Mouse (Mus musculus) MEL (cell line): ENCODE data around the gene Ssx2ip.

Experiments
- CTCF ChIP-seq, 3 experiments: IDR thresholded peaks in 2 of 3; conservative IDR thresholded peaks in 1 of 3; 2 replicates each; pipeline ENCODE4 v1.5.1; 2011 to 2012; ENCODE audit warnings: low read length in 3 of 3, low read depth in 2 of 3, mild to moderate bottlenecking in 2 of 3, improper control_type of control experiment in 1 of 3, inconsistent platforms in 1 of 3, mixed read lengths in 1 of 3, moderate library complexity in 1 of 3; ENCODE audit not compliant: control insufficient read depth in 1 of 3, insufficient read depth in 1 of 3, poor library complexity in 1 of 3, severe bottlenecking in 1 of 3
- E2F4 ChIP-seq: IDR thresholded peaks from 2 replicates; pipeline ENCODE4 v1.6.1; 2011; ENCODE audit warnings: low read depth, low read length, improper control_type of control experiment, borderline replicate concordance
- JUND ChIP-seq: IDR thresholded peaks from 2 replicates; pipeline ENCODE4 v1.6.1; 2011; ENCODE audit warnings: low read depth, mild to moderate bottlenecking, improper control_type of control experiment, low read length
- MAX ChIP-seq: IDR thresholded peaks from 2 replicates; pipeline ENCODE4 v1.6.1; 2011; ENCODE audit warnings: low read length, improper control_type of control experiment
- NRF1 ChIP-seq: IDR thresholded peaks from 2 replicates; pipeline ENCODE4 v1.6.1; 2014; ENCODE audit warnings: low read depth, mild to moderate bottlenecking, inconsistent platforms, low read length, improper control_type of control experiment, moderate library complexity; ENCODE audit not compliant: poor library complexity, insufficient read depth, severe bottlenecking
- POLR2A ChIP-seq, 2 experiments: IDR thresholded peaks; 2 replicates each; pipeline ENCODE4 v1.6.1; 2011 to 2012; ENCODE audit warnings: low read length in 2 of 2, mild to moderate bottlenecking in 2 of 2, control low read depth in 1 of 2, improper control_type of control experiment in 1 of 2, low read depth in 1 of 2, moderate library complexity in 1 of 2; ENCODE audit not compliant: control insufficient read depth in 1 of 2, insufficient read depth in 1 of 2, poor library complexity in 1 of 2
- UBTF ChIP-seq: IDR thresholded peaks from 2 replicates; pipeline ENCODE4 v1.6.1; 2012; ENCODE audit warnings: low read depth, mild to moderate bottlenecking, inconsistent platforms, low read length, improper control_type of control experiment, moderate library complexity, borderline replicate concordance; ENCODE audit not compliant: insufficient read depth
- USF1 ChIP-seq: IDR thresholded peaks from 2 replicates; pipeline ENCODE4 v1.6.1; 2014; ENCODE audit warnings: low read depth, mild to moderate bottlenecking, inconsistent platforms, low read length, improper control_type of control experiment, moderate library complexity

DNA sequence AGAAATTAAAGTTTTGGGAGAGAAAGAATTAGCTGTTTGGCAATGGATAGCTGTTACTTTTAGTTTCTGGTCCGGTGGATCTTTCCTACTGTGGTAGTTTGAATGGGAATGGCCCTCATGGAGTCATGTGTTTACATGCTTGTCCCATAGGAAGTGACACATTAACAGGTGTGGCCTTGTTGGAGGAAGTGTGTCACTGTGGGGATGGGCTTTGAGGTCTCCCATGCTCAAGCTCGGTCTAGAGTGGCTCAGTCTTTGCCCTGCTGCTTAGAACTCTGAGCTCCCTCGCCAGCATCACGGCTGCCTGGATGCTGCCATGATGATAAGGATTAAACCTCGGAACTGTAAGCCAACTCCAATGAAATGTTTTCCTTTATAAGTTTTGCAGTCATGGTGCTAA lies 46.9 kb downstream of the Ssx2ip start:
- TF ChIP-seq CTCF (IDR thresholded peaks at IDR 0.05 in 2 of 3, conservative IDR thresholded peaks at IDR 0.05 in 1 of 3; ENCODE audit: control insufficient read depth in 1 of 3, insufficient read depth in 1 of 3, low read depth in 2 of 3, low read length in 3 of 3, poor library complexity in 1 of 3, severe bottlenecking in 1 of 3) (no peak), NRF1 (no peak), E2F4 (no peak), UBTF (no peak), MAX (no peak), POLR2A (IDR thresholded peaks at IDR 0.05; ENCODE audit: control insufficient read depth in 1 of 2, insufficient read depth in 1 of 2, low read depth in 1 of 2, low read length in 2 of 2, poor library complexity in 1 of 2) (no peak), JUND (no peak), USF1 (no peak)
